Mouse (Mus musculus) E14TG2a.4 (cell line): Measurements from ENCODE around the gene Aste1.

Source experiments
- H3K27me3 ChIP-seq: 2 replicates; pipeline ENCODE4 v1.6.1; 2014; ENCODE audit warnings: low read length, control low read depth; ENCODE audit not compliant: insufficient read depth
- H3K36me3 ChIP-seq: 2 replicates; pipeline ENCODE4 v1.6.1; 2014; ENCODE audit warnings: low read length, control low read depth; ENCODE audit not compliant: insufficient read depth
- H3K4me1 ChIP-seq: replicated peaks from 2 replicates; pipeline ENCODE4 v1.6.1; 2014; ENCODE audit warnings: low read depth, low read length, control low read depth
- H3K4me3 ChIP-seq: replicated peaks from 2 replicates; pipeline ENCODE4 v1.5.1; 2014; ENCODE audit warnings: mild to moderate bottlenecking, low read length
- H3K9me3 ChIP-seq: 2 replicates; pipeline ENCODE4 v1.6.1; 2014; ENCODE audit warnings: low read length, control low read depth
- CTCF ChIP-seq: conservative IDR thresholded peaks from 2 replicates; pipeline ENCODE4 v1.5.1; 2014; ENCODE audit warnings: low read length
- NANOG ChIP-seq: IDR thresholded peaks from 2 replicates; pipeline ENCODE4 v1.6.1; 2014; ENCODE audit warnings: borderline replicate concordance, low read length, mixed read lengths
- POU5F1 ChIP-seq: IDR thresholded peaks from 2 replicates; pipeline ENCODE4 v1.6.1; 2014; ENCODE audit warnings: low read length, borderline replicate concordance

Aste1 gene

DNA sequence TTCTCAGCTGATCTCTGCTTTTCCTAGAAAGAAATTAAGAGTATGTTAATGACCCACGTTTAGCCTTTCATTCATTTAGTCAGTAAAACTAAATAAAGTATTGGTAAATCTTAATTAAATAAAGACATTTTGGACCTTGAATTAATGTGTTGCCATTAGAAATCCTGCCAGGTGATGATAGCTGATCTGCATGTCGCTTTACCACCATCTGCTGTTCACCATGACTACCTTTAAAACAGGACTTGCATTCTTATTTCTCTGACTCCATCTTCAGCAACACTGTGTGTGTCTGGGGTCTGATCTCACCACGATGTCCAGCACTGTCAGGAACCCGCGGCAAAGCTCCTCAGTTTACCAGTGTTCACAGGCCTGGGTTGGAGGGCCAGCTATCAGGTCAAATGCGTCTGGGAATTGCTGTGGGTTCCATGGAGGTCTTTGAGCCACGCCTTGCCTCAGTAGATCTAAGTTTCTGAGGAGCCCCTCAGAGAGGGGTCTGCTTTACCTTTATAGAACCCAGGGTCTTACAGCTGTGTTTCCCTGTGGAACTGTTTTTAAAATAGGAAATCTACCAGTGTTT, 18.1 kb upstream of the Aste1 start:
- no peaks in the 10 kb centered on the region for H3K27me3 ChIP-seq
- TF ChIP-seq CTCF (no peak), POU5F1 (no peak), NANOG (no peak)
- H3K9me3 ChIP-seq: peaks cover 44% of the 10 kb centered on the region
- no peaks in the 10 kb centered on the region for H3K36me3 ChIP-seq
- H3K4me3 ChIP-seq: no peak overlapping the region
- no peaks in the 10 kb centered on the region for H3K4me1 ChIP-seq

DNA sequence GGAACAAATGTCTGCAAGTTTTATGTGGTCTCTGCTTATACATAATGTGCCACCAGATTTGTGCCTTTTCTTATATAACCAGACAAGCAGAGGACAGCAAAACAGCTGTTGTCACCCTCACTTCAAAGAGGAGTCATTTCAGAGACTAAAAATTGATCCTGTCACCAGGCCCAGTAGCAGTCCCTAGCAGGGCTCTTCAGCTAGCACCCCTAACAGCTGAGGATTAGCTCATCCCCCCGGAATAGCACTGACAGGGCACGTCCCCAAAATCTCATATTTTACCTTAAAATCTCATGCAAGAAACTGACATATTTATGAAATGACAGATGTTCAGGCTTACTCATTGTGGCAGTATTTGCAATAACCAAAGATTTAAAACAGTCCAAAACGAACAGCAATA, 17.6 kb upstream of the Aste1 start:
- no peaks in the 10 kb centered on the region for H3K4me1 ChIP-seq
- no peaks in the 10 kb centered on the region for H3K36me3 ChIP-seq
- no peaks in the 10 kb centered on the region for H3K27me3 ChIP-seq
- no peak overlapping the region for H3K4me3 ChIP-seq
- peaks cover 50% of the 10 kb centered on the region for H3K9me3 ChIP-seq
- no peak for TF ChIP-seq NANOG
- no peak for TF ChIP-seq POU5F1
- TF ChIP-seq CTCF: no peak

DNA sequence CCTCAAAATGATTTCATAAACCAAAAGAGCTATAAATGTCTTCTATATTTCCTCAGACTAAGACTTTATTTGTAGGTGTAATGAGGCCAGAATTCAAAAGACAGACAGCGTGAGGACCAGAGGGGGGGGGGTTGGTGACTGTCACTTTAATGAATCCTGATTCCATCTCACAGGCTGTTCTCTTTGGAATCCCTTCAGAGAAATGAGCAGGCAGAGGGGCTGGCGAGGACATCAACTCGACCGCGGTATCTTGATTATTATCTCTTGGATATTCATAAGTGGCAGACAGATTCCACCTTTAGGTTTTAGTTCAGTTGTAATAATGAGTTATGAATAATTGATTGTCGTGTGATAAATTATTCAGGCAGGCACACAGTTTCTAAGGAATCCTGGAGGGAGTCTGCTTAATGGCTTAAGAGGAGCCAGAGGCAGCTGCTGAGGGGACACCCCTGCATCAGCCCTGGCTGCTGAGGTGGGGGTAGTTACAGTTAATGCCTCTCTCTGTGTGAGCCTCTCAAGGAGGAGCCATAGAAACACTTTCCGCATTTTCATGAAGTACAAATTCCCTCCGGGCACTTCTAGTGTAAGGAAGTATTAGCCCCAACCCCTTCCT, 15.6 kb upstream of the Aste1 start:
- Histone ChIP-seq H3K4me3 (no peak overlapping the region; the same call in 1 of the 2 replicates), H3K27me3 (no peaks in the 10 kb centered on the region), H3K9me3 (peaks cover 54% of the 10 kb centered on the region), H3K4me1 (no peaks in the 10 kb centered on the region), H3K36me3 (no peaks in the 10 kb centered on the region)
- TF ChIP-seq NANOG: no peak
- no peak for TF ChIP-seq POU5F1
- TF ChIP-seq CTCF: no peak

GRCm38 (mm10) chr9:105387403-105387802, 7.8 kb upstream of the Aste1 start:
- TF ChIP-seq NANOG (no peak), CTCF (no peak), POU5F1 (no peak)
- no peaks in the 10 kb centered on the region for H3K27me3 ChIP-seq
- H3K4me3 ChIP-seq: no peak overlapping the region
- H3K9me3 ChIP-seq: peaks cover 6% of the 10 kb centered on the region
- H3K4me1 ChIP-seq: peaks cover 11% of the 10 kb centered on the region
- no peaks in the 10 kb centered on the region for H3K36me3 ChIP-seq

DNA sequence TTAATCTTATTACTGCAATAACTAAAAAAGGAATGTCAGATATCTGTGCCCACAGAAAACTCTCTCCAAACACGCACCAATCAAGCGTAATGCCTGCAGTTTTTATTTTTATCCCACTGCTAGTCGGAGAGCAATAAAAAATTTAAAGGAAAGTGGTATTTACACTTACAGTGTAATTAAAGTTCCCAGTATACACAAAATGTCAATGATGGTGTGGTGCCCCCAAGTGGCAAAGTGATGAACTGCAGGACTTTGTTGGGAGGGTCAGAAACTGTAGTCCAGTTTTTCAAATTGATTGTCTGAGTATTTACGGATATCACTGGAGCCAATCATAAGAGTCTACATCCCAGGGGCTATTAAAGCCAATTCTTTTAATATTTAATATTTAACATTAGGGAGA, 5.9 kb upstream of the Aste1 start:
- Histone ChIP-seq H3K4me3 (no peak overlapping the region), H3K36me3 (no peaks in the 10 kb centered on the region), H3K27me3 (no peaks in the 10 kb centered on the region), H3K4me1 (peaks cover 11% of the 10 kb centered on the region), H3K9me3 (no peaks in the 10 kb centered on the region)
- TF ChIP-seq POU5F1: no peak
- TF ChIP-seq NANOG: no peak
- TF ChIP-seq CTCF: peak; percentile 71

GRCm38 (mm10) chr9:105390616-105391015, 4.6 kb upstream of the Aste1 start:
- no peaks in the 10 kb centered on the region for H3K27me3 ChIP-seq
- no peak for TF ChIP-seq CTCF
- no peak for TF ChIP-seq POU5F1
- TF ChIP-seq NANOG: no peak
- H3K4me3 ChIP-seq: no peak overlapping the region
- H3K4me1 ChIP-seq: peaks cover 17% of the 10 kb centered on the region
- H3K36me3 ChIP-seq: no peaks in the 10 kb centered on the region
- no peaks in the 10 kb centered on the region for H3K9me3 ChIP-seq

GRCm38 (mm10) chr9:105394720-105395119, 472 bp upstream of the Aste1 start:
- H3K27me3 ChIP-seq: no peaks in the 10 kb centered on the region
- H3K4me1 ChIP-seq: peaks cover 39% of the 10 kb centered on the region
- TF ChIP-seq NANOG (no peak), POU5F1 (no peak), CTCF (no peak)
- H3K9me3 ChIP-seq: no peaks in the 10 kb centered on the region
- H3K4me3 ChIP-seq: peak overlapping the region; percentile 85
- H3K36me3 ChIP-seq: peaks cover 33% of the 10 kb centered on the region

DNA sequence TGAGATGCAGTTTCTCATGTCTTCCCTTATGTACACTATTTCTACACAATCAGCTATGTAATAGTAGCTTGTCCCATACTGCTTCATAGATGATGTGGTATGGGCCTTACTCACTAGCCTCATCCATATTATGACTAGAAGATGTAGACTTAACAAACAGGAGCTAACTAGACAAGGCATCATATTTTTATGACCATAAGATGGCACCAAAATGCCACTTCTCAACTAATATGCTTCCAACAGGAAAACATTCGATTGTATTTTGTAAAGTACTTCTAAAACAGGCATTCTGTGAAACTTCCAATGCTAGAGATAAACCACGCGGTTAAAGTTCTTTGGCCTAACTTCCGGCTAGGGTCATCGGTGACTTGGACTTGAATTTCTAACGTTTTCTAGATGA, 13.4 kb downstream of the Aste1 start:
- H3K4me3 ChIP-seq: no peak overlapping the region
- TF ChIP-seq NANOG (no peak), POU5F1 (no peak)
- no peaks in the 10 kb centered on the region for H3K27me3 ChIP-seq
- H3K36me3 ChIP-seq: peaks cover 62% of the 10 kb centered on the region
- no peaks in the 10 kb centered on the region for H3K9me3 ChIP-seq
- peaks cover 13% of the 10 kb centered on the region for H3K4me1 ChIP-seq

DNA sequence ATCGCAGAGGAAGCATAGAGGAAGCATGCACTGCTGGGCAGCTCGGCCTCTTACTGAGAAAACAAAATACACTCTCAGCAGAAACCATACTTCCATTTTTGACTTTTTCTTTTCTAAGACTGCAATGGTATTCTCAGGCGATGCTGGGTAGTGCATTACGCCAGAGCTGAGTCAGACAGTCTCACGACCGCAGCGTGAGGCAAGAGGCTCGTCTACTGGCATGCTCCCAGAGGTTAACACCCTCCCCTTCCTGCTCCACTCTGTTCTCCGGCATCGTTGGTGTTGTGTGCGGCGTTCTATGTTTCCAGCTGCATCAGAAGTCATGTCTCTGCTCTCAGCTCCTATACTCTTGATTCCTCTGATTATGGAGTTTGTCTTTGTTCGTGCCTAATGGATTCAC, 63.8 kb downstream of the Aste1 start:
- no peak overlapping the region for H3K4me3 ChIP-seq
- TF ChIP-seq NANOG (no peak), POU5F1 (no peak), CTCF (no peak)
- no peaks in the 10 kb centered on the region for H3K4me1 ChIP-seq
- H3K36me3 ChIP-seq: peaks cover 61% of the 10 kb centered on the region
- H3K9me3 ChIP-seq: no peaks in the 10 kb centered on the region
- no peaks in the 10 kb centered on the region for H3K27me3 ChIP-seq
